Mouse (Mus musculus): ENCODE data around the gene Sspo.

Gene Sspo

GRCm38 (mm10) chr6:48447929-48448328, at the start of gene Sspo:
TSS of gene Sspo (plus strand) at chr6:48448229.
- no peak for DNase-seq

DNA sequence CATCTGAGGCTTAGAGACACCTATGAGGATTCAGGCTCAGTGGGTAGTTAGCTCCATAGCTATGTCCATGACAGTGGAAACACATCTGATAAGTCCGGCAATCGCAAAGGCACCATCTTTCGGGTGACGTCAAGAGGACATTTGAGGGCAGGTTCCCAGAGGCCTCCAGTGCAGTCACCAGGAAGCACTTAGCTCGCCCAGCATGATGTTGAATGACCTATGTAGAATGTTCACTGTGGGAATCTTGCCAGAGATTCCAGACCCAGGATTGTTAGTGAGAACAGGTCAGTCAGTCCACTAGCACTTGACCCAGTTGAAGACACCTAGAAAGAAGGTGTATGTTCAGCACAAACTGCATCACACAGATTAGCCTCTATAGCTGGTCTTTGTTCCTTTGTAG, 48.1 kb upstream of the Sspo start:
- DNase-seq = peak in 1 of 2 experiments; percentile 17

DNA sequence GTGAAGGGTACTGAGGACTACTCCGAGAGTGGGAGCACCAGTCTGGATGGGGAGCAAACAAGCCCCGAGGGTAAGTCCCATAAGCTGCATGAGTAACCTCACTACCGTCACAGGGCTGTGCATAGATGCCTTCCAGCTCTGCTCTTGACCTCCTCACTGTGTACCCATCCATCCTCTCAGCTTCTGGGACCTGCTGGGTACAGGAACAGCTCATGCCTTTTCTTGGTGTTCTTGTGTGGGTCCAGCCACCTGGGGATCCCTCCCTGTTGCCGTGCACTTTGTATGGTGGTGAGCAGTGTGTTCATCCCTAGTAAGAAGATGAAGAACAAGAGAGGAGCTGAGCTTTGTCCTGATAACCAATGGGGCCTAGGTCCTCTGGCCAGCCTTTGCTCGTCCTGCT, 44.0 kb upstream of the Sspo start:
- DNase-seq = peak in 1 of 2 experiments; percentile 3

GRCm38 (mm10) chr6:48409726-48410343, 38.2 kb upstream of the Sspo start:
- peak in 1 of 2 experiments; percentile 5 for DNase-seq

- peak; percentile 1 to 3 for DNase-seq
Observed at GRCm38 (mm10) chr6:48410551-48410950, 37.5 kb upstream of the Sspo start.

- DNase-seq = peak; percentile 56 to 57
Observed at GRCm38 (mm10) chr6:48411193-48412092, 36.6 kb upstream of the Sspo start.

- DNase-seq = peak; percentile 43 to 48
Observed at GRCm38 (mm10) chr6:48412147-48412546, 35.9 kb upstream of the Sspo start.

DNA sequence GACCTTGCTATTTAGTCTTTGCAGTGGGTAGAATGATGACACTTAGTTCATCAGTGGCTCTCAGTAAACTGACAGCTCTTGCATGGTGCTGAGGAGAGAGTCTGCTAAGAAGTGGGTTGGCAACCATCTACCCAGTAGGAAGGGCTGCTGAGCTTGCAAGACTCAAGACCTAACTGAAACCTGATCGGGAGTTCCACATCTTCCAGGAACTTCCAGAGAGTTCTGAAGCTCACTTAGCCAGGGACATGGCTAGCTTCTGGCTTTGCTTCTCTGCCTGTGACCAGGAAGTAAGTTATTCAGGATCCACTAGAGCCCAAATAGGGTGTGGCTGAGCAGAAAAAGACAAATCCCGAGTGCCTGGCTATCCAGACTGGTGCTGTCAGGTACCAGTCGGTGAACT, 35.4 kb upstream of the Sspo start:
- no peak for DNase-seq

- peak; percentile 45 to 51 for DNase-seq
Observed at GRCm38 (mm10) chr6:48413081-48413480, 34.9 kb upstream of the Sspo start.

DNA sequence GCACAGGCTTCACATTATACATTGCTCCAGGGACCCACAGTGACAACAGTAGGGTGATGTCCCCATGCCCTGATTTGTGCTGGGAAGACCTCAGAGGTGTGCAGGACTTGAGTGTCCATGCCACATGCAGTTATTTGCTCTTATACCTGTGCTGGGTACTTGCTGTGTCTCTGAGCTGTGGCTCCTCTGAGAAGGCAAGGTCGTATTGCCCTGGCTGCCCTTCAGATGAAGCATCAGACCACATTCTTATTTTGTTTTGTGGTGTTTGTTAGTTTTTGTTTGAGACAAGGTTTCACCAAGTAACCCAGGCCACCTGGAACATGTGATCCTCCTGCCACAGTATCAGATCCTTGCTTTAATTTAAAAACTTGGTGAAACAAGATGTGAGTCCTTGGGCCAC, 33.1 kb upstream of the Sspo start:
- DNase-seq = peak in 1 of 2 experiments; percentile 1

DNA sequence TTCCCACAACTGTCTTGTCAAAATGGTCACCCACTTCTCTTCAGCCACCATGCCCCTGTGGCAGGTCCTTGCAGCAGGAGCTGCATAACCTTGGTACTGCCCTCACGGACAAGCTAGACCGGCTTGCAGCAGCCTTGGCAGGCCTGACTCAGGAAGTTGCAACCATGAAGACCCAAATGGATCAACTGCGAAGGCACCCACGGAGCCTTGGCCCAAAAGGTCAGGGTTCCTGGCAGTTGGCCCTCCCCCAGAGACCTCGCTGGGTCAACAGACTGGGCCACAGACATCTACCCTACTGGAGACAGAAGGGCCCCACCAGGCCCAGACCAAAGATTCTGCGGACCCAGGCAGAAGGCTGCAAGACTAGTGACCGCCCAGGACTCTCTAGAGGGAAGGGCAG, 32.4 kb upstream of the Sspo start:
- DNase-seq = no peak

DNA sequence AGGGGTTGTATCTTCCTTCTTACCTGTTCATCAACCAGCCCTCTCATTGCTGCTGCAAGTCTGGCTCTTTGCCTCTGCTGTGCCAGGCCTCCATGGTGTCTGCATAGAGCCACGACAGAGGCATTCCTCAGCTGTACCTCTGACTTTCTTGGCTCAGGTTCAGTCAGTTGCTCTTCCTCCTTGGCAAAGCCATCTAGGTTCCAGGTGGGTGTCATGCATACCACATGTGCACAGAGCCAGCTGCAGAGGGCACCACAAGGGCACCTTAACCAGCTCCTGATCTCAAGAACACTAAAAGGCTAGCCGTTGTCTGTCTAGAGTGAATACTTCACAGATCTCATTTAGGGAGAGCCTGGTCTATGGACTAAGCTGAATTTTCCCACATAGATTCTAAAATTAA, 31.5 kb upstream of the Sspo start:
- DNase-seq = no peak

DNA sequence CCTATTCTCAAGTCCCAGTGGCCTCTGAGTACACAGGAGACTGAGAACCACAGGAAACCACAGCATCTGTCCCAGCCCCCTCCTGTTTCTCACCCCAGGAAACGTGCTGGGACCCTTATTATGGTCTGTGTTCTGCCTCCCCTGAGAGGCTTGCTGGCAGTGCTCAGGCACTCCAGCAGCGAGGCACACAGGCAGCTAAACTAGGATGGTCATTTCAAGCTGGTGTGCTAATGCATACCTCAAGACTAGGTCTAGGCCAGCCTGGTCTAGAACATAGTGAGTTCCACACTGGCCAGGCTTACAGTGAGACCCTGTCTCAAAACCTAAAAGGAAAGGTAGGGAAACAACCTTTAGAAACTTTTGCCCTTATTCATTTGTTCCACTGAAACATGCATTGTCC, 27.4 kb upstream of the Sspo start:
- no peak for DNase-seq

GRCm38 (mm10) chr6:48423336-48423735, 24.7 kb upstream of the Sspo start:
- peak; percentile 73 to 82 for DNase-seq

GRCm38 (mm10) chr6:48424074-48424473, 24.0 kb upstream of the Sspo start:
- peak in 1 of 2 experiments; percentile 38 for DNase-seq

GRCm38 (mm10) chr6:48426956-48427355, 21.1 kb upstream of the Sspo start:
- DNase-seq = no peak

- peak in 1 of 2 experiments; percentile 51 for DNase-seq
Observed at GRCm38 (mm10) chr6:48428769-48429557, 19.1 kb upstream of the Sspo start.

- DNase-seq = peak in 1 of 2 experiments; percentile 46
Observed at GRCm38 (mm10) chr6:48430748-48431147, 17.3 kb upstream of the Sspo start.

DNA sequence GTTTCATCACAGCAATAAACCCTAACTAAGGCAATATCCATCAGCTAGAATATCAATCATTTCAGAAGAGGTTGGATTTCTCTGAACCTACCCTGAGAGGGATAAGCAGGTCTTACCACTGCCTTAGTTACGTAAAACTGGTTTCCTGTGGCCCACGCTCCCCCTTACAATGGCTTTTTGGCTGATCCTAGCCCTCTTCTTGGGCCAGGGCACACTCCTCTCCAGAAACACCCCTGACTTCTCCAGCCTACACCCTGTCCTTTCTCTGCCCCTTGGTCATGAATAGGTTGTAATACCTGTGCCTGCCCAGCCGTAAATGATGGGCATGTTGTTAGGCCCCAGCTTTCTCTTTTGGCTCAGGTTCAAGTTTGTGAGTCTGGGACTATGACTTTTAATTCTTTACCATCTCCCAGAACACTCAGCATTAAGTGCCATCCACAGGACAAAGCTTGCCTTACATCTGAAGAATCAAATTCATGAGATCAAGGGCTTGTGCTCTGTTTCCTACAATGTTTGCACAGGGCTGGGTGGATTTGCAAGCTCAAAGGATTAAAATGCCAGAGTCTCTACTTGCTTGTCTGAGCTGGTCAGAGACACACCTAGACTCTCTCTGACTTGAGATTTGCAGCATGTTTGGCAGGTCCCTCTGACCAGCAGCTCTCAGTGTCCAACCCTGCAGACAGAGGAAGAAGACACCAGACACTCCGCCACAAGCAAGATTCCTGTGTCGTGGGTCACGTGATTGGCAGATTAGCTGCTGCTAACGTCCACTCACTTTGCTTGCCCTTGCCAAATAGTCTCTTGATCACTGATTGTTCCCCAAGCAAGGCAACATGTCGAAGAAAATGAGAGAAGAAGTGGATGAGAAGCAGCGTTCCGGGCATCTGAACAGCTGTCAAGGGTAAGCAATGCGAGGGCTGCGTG, 14.9 kb upstream of the Sspo start:
- no peak for DNase-seq

GRCm38 (mm10) chr6:48434651-48435050, 13.4 kb upstream of the Sspo start:
- no peak for DNase-seq

DNA sequence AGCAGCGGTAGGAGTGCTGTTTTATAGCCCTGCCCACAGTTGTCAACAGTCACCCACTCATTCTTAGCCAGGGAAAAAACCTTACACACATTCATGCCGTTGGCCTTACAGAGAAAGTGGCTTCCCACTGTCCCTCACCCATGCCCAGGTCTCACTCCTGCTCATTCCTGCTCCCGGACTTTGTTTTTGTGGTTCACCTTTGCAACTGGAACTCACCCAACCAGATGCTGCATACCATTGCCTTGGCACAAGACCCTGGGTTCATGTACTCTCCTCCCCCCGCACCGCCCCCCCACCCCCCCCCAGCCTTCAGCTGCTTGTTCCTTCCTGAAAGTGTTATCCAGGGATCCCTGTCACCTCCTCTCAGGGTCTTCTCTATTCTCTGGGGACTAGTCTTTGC, 12.9 kb upstream of the Sspo start:
- no peak for DNase-seq

GRCm38 (mm10) chr6:48435706-48436349, 12.2 kb upstream of the Sspo start:
- DNase-seq = no peak

Measured in cerebellum, adult 18-20 months (tissue).